Mouse (Mus musculus): ENCODE measurements around the gene Clcn1. TPM values are rescaled to one million over a fixed set of nuclear protein-coding genes. Genes with fewer than 3 reads are reported as not detected.

The Clcn1 gene
- total RNA-seq, 1 experiment from 2014 or later = 0.81 TPM

DNA sequence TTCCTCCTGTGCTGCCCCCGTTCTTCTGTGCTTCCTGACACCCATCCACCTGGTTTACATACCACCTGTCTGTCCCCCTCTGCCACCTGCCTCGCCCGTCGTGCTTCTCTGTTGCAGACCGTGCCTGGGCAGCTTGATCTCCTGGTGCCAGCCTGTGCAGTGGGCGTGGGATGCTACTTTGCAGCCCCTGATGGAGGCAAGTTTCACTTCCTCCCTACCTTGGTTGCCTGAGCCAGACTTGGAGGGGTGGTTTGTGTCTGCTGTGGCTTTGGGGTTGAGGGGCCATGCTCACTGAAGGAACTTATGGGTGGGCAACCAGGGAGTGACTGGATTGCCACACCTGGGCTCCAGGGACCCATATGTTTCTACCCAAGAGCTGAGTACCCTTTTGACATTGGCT, 6.8 kb downstream of the Clcn1 start:
- ATAC-seq (ENCODE audit: extremely low read depth, insufficient number of reproducible peaks, low FRiP score, poor library complexity, severe bottlenecking) = peak; percentile 86

DNA sequence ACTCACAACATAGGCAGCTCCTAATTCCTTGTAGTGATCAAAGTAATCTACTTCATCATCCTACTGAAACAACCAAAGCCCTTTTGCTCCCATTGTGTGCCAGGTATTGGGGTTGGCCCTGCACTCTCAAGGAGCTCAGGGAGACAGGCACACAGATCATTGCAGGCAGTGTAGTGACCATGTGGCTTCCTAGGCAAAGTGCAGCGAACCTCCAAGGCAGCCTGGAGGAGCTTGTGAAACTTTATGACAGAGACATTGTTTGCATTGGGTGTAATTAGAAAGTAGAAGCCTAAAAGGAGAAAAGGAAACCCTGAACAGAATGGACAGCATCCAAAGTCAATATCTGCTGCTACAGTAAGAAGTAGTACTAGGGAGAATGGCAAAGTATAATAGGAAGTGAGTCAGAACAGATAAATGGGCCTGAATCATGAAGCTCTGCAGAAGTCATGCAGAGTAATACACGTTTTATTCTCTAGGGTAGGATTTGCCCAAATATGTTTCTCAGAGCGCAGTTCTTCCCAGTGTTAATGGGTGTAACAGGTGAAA, 9.1 kb downstream of the Clcn1 start:
- ATAC-seq (ENCODE audit: extremely low read depth, insufficient number of reproducible peaks, low FRiP score, poor library complexity, severe bottlenecking) = no peak

- ATAC-seq (ENCODE audit: extremely low read depth, insufficient number of reproducible peaks, low FRiP score, poor library complexity, severe bottlenecking) = 0 out of 2 replicates have a peak, but pooled peaks have one; percentile 23
Observed at GRCm38 (mm10) chr6:42299362-42299761, 12.9 kb downstream of the Clcn1 start.

DNA sequence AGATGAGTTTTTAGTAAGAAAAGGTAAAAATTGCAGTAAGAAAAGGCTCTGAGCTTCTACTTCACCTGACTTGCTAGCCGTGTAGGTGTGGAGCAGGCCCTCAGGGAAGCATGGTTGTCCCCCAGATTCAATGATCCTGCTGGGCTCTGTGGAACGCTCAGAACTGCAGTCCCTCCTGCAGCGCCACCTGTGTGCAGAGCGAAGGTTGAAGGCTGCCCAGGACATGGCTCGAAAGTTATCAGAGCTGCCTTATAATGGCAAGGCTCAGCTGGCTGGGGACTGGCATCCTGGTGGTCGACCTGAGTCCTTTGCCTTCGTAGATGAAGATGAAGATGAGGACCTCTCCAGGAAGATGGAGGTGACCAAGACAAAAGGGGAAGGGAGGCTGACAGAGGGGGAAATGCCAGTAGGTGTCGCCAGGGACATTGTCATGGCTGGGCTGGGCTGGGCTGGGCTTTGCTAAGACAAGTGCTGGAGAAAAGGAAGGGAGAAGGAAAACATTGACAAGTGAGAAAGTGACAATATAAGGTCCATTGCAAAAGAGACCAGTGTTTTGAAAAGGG, 23.4 kb downstream of the Clcn1 start:
- no peak for ATAC-seq (ENCODE audit: extremely low read depth, insufficient number of reproducible peaks, low FRiP score, poor library complexity, severe bottlenecking)

GRCm38 (mm10) chr6:42310427-42311053, 24.1 kb downstream of the Clcn1 start:
- peak; percentile 65; the same call in 1 of the 2 replicates for ATAC-seq (ENCODE audit: extremely low read depth, insufficient number of reproducible peaks, low FRiP score, poor library complexity, severe bottlenecking)

DNA sequence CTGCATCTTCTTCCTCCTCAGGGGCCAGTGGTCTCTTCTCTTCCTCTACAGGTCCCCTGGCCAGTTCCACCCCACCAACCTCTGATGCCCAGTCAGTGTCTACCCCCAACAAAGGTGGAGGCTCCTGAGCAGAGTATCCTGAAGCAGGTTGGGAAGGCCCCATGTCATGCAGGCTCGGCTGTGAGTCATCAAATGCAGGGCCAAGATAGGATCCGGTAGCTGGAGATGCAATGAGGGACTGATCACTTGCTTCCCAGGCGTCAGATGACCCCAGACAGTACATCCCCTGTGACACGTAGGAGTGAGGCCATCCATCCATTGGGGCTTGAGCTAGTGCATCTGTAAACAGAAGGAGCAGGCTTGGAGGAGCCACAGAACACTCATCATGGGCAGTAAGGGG, 31.8 kb downstream of the Clcn1 start:
- no peak for ATAC-seq (ENCODE audit: extremely low read depth, insufficient number of reproducible peaks, low FRiP score, poor library complexity, severe bottlenecking)

DNA sequence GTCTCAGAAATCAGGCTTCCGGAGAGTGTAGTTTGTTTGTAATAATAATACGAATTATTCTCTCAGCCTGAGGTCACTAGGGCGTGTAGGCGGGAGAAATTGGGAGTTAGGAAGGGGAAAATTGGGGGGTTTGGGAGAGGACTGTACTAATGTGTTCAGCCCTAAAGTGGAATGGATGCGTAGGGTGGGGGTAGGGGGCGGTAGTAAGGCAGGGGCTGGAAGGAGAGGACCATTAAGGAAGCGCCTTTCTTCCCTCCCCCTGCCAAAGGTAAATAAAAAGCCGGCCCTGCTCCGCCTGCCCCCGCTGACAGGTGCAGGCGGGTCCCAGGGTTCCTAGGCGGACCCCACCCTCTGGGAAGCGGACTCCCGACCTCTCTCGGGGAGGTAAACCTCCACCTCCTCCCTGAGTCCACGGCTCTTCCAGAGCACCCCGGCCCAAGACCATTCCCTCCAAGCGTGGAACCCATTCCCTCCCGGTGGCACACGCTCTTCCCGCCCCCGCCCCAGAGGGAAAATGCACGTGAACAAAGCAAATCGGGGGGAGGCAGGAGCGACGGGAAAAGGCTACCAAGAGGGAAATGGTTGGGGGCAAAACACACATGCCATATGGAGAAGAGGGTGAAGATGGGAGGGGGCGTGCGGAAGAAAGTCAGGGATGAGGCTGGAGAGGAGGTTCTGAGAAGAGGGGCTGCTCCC, 37.0 kb downstream of the Clcn1 start:
- ATAC-seq (ENCODE audit: extremely low read depth, insufficient number of reproducible peaks, low FRiP score, poor library complexity, severe bottlenecking) = no peak

GRCm38 (mm10) chr6:42324067-42324481, 37.6 kb downstream of the Clcn1 start:
- ATAC-seq (ENCODE audit: extremely low read depth, insufficient number of reproducible peaks, low FRiP score, poor library complexity, severe bottlenecking) = no peak

- ATAC-seq (ENCODE audit: extremely low read depth, insufficient number of reproducible peaks, low FRiP score, poor library complexity, severe bottlenecking) = no peak
Observed at GRCm38 (mm10) chr6:42324482-42325267, 38.2 kb downstream of the Clcn1 start, which contains the start of gene Fam131b. TSS of gene Fam131b (minus strand) at chr6:42324643.

- peak; percentile 82 for ATAC-seq (ENCODE audit: extremely low read depth, insufficient number of reproducible peaks, low FRiP score, poor library complexity, severe bottlenecking)
Observed at GRCm38 (mm10) chr6:42325268-42325609, 38.8 kb downstream of the Clcn1 start.

DNA sequence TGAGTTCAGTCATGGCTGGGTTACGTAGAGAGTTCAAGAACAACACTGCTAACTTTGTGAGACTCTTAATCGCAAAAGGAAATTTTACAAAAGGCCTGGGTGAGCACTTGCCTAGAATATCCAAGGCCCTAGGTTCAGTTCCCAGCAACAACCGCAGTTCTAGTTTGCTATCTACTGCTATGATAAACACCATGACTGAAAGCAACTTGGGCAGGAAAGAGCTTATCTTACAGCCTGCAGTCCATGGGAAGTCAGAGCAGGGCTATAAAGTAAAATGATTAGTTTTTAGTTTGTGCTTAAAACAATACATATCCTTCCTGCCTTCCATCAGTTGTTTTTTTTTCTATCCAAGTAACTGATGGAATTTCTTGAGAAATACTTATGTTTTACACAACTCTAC, 40.0 kb downstream of the Clcn1 start:
- ATAC-seq (ENCODE audit: extremely low read depth, insufficient number of reproducible peaks, low FRiP score, poor library complexity, severe bottlenecking) = no peak

DNA sequence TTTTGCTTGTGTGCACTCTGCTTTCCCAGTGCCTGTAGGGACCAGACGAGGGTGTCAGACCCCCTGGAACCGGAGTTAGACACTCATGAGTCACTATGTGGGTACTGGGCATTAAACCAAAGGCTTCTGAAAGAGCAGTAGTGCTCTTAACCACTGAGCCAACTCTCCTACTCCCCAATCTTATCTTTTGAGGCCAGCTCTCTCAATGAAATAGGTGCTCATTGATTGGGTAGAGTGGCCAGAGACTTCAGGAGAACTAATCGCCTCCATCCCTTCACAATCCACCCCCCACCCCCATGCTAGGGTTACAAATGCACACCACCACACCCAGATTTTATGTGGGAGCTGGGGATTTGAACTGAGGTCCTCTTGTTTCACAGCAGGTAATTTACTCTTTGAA, 42.3 kb downstream of the Clcn1 start:
- ATAC-seq (ENCODE audit: extremely low read depth, insufficient number of reproducible peaks, low FRiP score, poor library complexity, severe bottlenecking) = no peak

GRCm38 (mm10) chr6:42330216-42330615, 43.7 kb downstream of the Clcn1 start:
- ATAC-seq (ENCODE audit: extremely low read depth, insufficient number of reproducible peaks, low FRiP score, poor library complexity, severe bottlenecking) = no peak

GRCm38 (mm10) chr6:42330946-42331345, 44.5 kb downstream of the Clcn1 start:
- ATAC-seq (ENCODE audit: extremely low read depth, insufficient number of reproducible peaks, low FRiP score, poor library complexity, severe bottlenecking) = no peak

- no peak for ATAC-seq (ENCODE audit: extremely low read depth, insufficient number of reproducible peaks, low FRiP score, poor library complexity, severe bottlenecking)
Observed at GRCm38 (mm10) chr6:42339189-42339588, 52.7 kb downstream of the Clcn1 start.

- ATAC-seq (ENCODE audit: extremely low read depth, insufficient number of reproducible peaks, low FRiP score, poor library complexity, severe bottlenecking) = no peak
Observed at GRCm38 (mm10) chr6:42339981-42340380, 53.5 kb downstream of the Clcn1 start.

DNA sequence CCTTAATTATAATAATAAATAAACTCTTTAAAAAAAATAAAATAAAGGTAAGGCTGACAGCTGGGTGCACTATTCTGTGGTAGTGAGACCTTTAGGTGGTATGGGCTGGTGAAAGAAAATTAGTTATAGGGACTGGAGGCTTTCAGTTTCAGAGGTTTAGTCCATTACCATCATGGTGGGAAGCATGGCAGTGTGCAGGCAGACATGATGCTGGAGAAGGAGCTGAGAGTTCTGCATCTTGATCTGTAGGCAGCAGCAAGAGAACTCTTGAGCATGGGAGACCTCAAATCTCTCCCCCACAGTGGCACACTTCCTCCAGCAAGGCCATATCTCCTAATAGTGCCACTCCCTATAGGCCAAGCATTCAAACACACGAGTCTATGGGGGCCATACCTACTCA, 55.7 kb downstream of the Clcn1 start:
- no peak for ATAC-seq (ENCODE audit: extremely low read depth, insufficient number of reproducible peaks, low FRiP score, poor library complexity, severe bottlenecking)

- peak; percentile 75 for ATAC-seq (ENCODE audit: extremely low read depth, insufficient number of reproducible peaks, low FRiP score, poor library complexity, severe bottlenecking)
Observed at GRCm38 (mm10) chr6:42343361-42344120, 57.1 kb downstream of the Clcn1 start.

GRCm38 (mm10) chr6:42344255-42344654, 57.8 kb downstream of the Clcn1 start:
- no peak for ATAC-seq (ENCODE audit: extremely low read depth, insufficient number of reproducible peaks, low FRiP score, poor library complexity, severe bottlenecking)

Measured in neutrophil, adult 5-6 weeks (primary cell).